Mouse (Mus musculus) C3H10T1/2 (cell line): ENCODE data around the gene Btbd35f12. TPM values are rescaled to one million over a fixed set of nuclear protein-coding genes. Genes with fewer than 3 reads are reported as not detected.

ENCODE experiments used
- polyA plus RNA-seq, 2 experiments: library from polyadenylated mRNA; unstranded; fragments of >200 nt; fragmentation: generic; extraction: Trizol; gene quantifications; one replicate each; pipeline ENCODE4 v1.2.1; 2012; ENCODE audit warnings: missing spikeins in 2 of 2

Gene Btbd35f12
- polyA plus RNA-seq = not detected

GRCm38 (mm10) chrX:33313079-33313478, at the start of gene Btbd35f12:
Btbd35f12 (plus strand) TSS chrX:33313379.

Other genes with a start within 250 kb of the Btbd35f12 start
- gene Spin2-ps6, start 78.5 kb upstream of the Btbd35f12 start, polyA plus RNA-seq = not detected